Mouse (Mus musculus) lung, embryonic 14.5 days (tissue): ENCODE results near the gene Slc7a1. TPM values are rescaled to one million over a fixed set of nuclear protein-coding genes. Genes with fewer than 3 reads are reported as not detected.

ENCODE experiments used
- ATAC-seq: fragments of 200-750 bp; cut with Nextera tagmentation; 2 replicates; pipeline ENCODE4 v1.8.0; 2017; ENCODE audit warnings: mild to moderate bottlenecking, moderate TSS enrichment, moderate library complexity; ENCODE audit not compliant: insufficient read depth
- DNase-seq: peaks from one replicate; pipeline ENCODE4 v3.0.0-alpha.2; 2015
- H3K27ac ChIP-seq: fragments of 300-500 bp; sonication (generic); 2 replicates; pipeline ENCODE4 v1.5.1; 2014; ENCODE audit warnings: low read depth, mild to moderate bottlenecking, moderate library complexity
- H3K27me3 ChIP-seq: fragments of 300-500 bp; sonication (generic); 2 replicates; pipeline ENCODE4 v1.6.1; 2014; ENCODE audit warnings: low read length, control low read depth; ENCODE audit not compliant: insufficient read depth
- H3K36me3 ChIP-seq: fragments of 300-500 bp; sonication (generic); 2 replicates; pipeline ENCODE4 v1.6.1; 2014; ENCODE audit warnings: control low read depth; ENCODE audit not compliant: insufficient read depth
- H3K4me1 ChIP-seq: fragments of 300-500 bp; sonication (generic); 2 replicates; pipeline ENCODE4 v1.6.1; 2014; ENCODE audit warnings: antibody characterized with exemption, control low read depth; ENCODE audit not compliant: insufficient read depth
- H3K4me2 ChIP-seq: fragments of 300-500 bp; sonication (generic); 2 replicates; pipeline ENCODE4 v1.6.1; 2014; ENCODE audit warnings: mild to moderate bottlenecking
- H3K4me3 ChIP-seq: fragments of 300-500 bp; sonication (generic); 2 replicates; pipeline ENCODE4 v1.5.1; 2014; ENCODE audit warnings: low read depth, low read length
- H3K9ac ChIP-seq: fragments of 300-500 bp; sonication (generic); 2 replicates; pipeline ENCODE4 v1.6.1; 2014
- H3K9me3 ChIP-seq: fragments of 300-500 bp; sonication (generic); 2 replicates; pipeline ENCODE4 v1.6.1; 2016; ENCODE audit warnings: low read depth, low read length, control low read depth
- CTCF ChIP-seq: IDR thresholded peaks from 2 replicates; pipeline ENCODE4 v1.5.1; 2016; ENCODE audit warnings: antibody characterized with exemption, low read depth
- WGBS: fragments of 180-500 bp; shearing (Covaris S2); extraction: QIAGEN DNeasy Blood & Tissue Kit; methylation state at CpG from one replicate; pipeline ENCODE4 v1.1.7; 2014; 5-methylcytosine and 5-hydroxymethylcytosine counted together
- polyA plus RNA-seq: library from polyadenylated mRNA; unstranded; fragments of >200 nt; fragmentation: Nextera tagmentation; extraction: Ambion mirVana; gene quantifications from 2 replicates; pipeline ENCODE4 v1.2.1, GENCODE M21; 2014

Gene Slc7a1
- polyA plus RNA-seq, 1 experiment from 2014 or later = 31.3 TPM

GRCm38 (mm10) chr5:148304112-148304511 lies 95.6 kb downstream of the Slc7a1 start:
- Histone ChIP-seq H3K4me2 (no peak overlapping the region), H3K27me3 (no peaks in the 10 kb centered on the region), H3K9ac (no peak overlapping the region), H3K4me1 (no peaks in the 10 kb centered on the region), H3K27ac (no peak overlapping the region), H3K9me3 (no peaks in the 10 kb centered on the region), H3K4me3 (no peak overlapping the region), H3K36me3 (no peaks in the 10 kb centered on the region)
- TF ChIP-seq CTCF = no peak
- 80% methylated on average over 2 of the region's 2 CpGs for whole genome bisulfite sequencing
- DNase-seq = no peak
- ATAC-seq = no peak

DNA sequence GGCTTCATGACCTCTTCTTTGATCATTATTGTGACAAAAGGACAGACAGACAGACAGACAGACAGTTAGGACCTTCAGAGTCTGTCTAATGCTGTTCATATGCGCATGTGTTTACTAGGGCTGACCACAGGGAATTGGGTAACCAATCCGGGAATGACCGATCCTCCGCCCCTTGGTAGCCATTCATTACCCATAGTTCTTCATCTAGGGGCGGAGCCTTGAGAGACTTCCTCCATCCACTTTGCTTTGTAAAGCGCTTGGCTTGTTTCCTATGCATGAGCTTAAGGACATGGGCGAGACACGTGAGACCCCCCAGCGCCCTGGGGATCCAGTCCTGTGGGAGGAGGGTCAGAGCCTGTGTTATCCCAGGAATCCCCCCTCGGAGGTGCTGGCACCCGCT lies 96.7 kb downstream of the Slc7a1 start:
- DNase-seq (no peak), ATAC-seq (no peak)
- no peaks in the 10 kb centered on the region for H3K9me3 ChIP-seq
- no peak overlapping the region for H3K27ac ChIP-seq
- TF ChIP-seq CTCF = no peak
- no peaks in the 10 kb centered on the region for H3K4me1 ChIP-seq
- no peak overlapping the region for H3K4me2 ChIP-seq
- no peaks in the 10 kb centered on the region for H3K27me3 ChIP-seq
- peak overlapping the region; percentile 7; the same call in 1 of the 2 replicates for H3K4me3 ChIP-seq
- WGBS = 72% methylated on average over 11 of the region's 11 CpGs
- no peaks in the 10 kb centered on the region for H3K36me3 ChIP-seq
- no peak overlapping the region for H3K9ac ChIP-seq

- peak; percentile 19 for DNase-seq
Measured at GRCm38 (mm10) chr5:148293346-148293745, 106.4 kb downstream of the Slc7a1 start.

GRCm38 (mm10) chr5:148292862-148293261 lies 106.8 kb downstream of the Slc7a1 start:
- Histone ChIP-seq H3K4me3 (no peak overlapping the region), H3K9me3 (no peaks in the 10 kb centered on the region), H3K4me1 (no peaks in the 10 kb centered on the region), H3K4me2 (no peak overlapping the region), H3K9ac (no peak overlapping the region), H3K27me3 (no peaks in the 10 kb centered on the region), H3K36me3 (no peaks in the 10 kb centered on the region), H3K27ac (no peak overlapping the region)
- DNase-seq (no peak), ATAC-seq (no peak)
- TF ChIP-seq CTCF = 0 out of 2 replicates have a peak, but pooled peaks have one; percentile 15
- WGBS = 75% methylated on average over 7 of the region's 7 CpGs

More at GRCm38 (mm10) chr5:148293346-148293745, 106.4 kb downstream of the Slc7a1 start:
- H3K36me3 ChIP-seq = no peaks in the 10 kb centered on the region
- H3K27me3 ChIP-seq = no peaks in the 10 kb centered on the region
- H3K27ac ChIP-seq = no peak overlapping the region
- H3K4me2 ChIP-seq = no peak overlapping the region
- WGBS = 87% methylated on average over 7 of the region's 7 CpGs
- H3K4me3 ChIP-seq = no peak overlapping the region
- no peak for ATAC-seq
- no peaks in the 10 kb centered on the region for H3K9me3 ChIP-seq
- no peak overlapping the region for H3K9ac ChIP-seq
- TF ChIP-seq CTCF = peak; percentile 64
- H3K4me1 ChIP-seq = no peaks in the 10 kb centered on the region

GRCm38 (mm10) chr5:148289951-148290350 lies 109.8 kb downstream of the Slc7a1 start:
- no peak for TF ChIP-seq CTCF
- ATAC-seq (no peak), DNase-seq (no peak)
- no peaks in the 10 kb centered on the region for H3K36me3 ChIP-seq
- no peak overlapping the region for H3K4me3 ChIP-seq
- H3K4me2 ChIP-seq = no peak overlapping the region
- no peaks in the 10 kb centered on the region for H3K4me1 ChIP-seq
- no peak overlapping the region for H3K9ac ChIP-seq
- H3K27ac ChIP-seq = no peak overlapping the region
- no peaks in the 10 kb centered on the region for H3K27me3 ChIP-seq
- WGBS = 61% methylated on average over 7 of the region's 7 CpGs
- no peaks in the 10 kb centered on the region for H3K9me3 ChIP-seq

DNA sequence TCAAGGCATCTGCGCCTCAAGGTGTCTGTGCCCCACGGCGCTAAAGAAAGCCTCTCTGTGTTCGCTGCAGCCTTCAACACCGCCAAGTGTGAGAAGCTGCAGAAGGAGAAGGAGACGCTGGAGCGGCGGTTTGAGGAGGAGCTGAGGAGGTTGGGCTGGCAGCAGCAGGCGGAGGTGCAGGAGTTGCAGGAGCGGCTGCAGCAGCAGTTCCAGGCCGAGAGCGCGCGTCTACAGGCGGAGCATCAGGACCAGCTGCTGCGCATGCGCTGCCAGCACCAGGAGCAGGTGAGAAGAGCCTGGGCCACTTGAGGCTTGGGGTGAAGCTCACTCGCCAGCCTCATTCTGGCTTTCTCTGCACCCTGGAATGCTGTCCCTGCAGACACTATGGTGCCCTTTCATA lies 110.9 kb downstream of the Slc7a1 start:
- TF ChIP-seq CTCF = no peak
- no peak overlapping the region for H3K4me2 ChIP-seq
- H3K4me1 ChIP-seq = no peaks in the 10 kb centered on the region
- no peaks in the 10 kb centered on the region for H3K36me3 ChIP-seq
- no peaks in the 10 kb centered on the region for H3K27me3 ChIP-seq
- H3K4me3 ChIP-seq = no peak overlapping the region
- H3K27ac ChIP-seq = no peak overlapping the region
- WGBS = 69% methylated on average over 18 of the region's 18 CpGs
- H3K9ac ChIP-seq = no peak overlapping the region
- no peak for ATAC-seq
- H3K9me3 ChIP-seq = no peaks in the 10 kb centered on the region
- no peak for DNase-seq

DNA sequence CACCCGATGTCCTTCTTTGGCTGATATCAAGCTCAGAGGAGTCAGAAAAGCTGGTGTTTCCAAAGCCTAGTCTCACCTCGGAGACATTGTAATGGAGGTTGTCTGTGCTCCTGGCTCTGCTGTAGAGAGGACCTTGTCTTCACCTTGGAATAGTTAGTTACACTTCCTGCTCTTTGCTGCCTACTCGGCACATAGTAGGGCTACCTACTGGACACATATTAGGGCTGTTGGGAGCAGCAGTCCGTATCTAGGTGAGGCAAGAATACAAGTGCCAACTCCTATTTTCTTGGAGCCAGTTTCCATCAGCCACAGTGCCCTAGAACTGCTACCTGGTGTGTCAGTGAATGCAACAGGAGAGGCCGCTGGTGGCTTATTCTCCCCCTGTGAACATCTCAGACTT lies 112.2 kb downstream of the Slc7a1 start:
- no peak for DNase-seq
- 94% methylated on average over 5 of the region's 5 CpGs for WGBS
- Histone ChIP-seq H3K4me3 (no peak overlapping the region), H3K27ac (no peak overlapping the region), H3K9me3 (no peaks in the 10 kb centered on the region), H3K36me3 (no peaks in the 10 kb centered on the region), H3K4me2 (no peak overlapping the region), H3K27me3 (no peaks in the 10 kb centered on the region), H3K9ac (no peak overlapping the region), H3K4me1 (no peaks in the 10 kb centered on the region)
- no peak for TF ChIP-seq CTCF
- no peak for ATAC-seq

DNA sequence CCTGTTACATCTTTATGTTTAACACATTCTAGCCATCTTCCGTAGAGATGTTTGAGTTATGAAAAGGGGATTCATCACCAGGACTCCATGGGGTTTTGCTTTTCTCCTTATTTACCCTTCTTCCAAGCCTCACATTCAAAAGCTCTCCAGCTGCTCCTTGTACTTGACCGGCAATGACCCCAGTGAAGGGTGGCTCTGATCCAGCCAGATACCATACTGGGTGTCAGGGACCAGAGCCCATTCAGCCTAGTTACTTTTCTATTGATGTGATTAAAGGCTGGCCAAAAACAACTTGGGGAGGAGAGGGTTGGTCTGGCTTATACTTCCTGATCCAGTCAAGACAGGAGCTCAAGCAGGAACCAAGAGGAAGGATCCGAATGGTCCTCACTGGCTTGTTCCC lies 116.1 kb downstream of the Slc7a1 start:
- ATAC-seq (no peak), DNase-seq (no peak)
- no peaks in the 10 kb centered on the region for H3K27me3 ChIP-seq
- H3K9me3 ChIP-seq = no peaks in the 10 kb centered on the region
- no peak for TF ChIP-seq CTCF
- 80% methylated on average over 3 of the region's 3 CpGs for WGBS
- no peak overlapping the region for H3K4me2 ChIP-seq
- H3K4me3 ChIP-seq = no peak overlapping the region
- H3K4me1 ChIP-seq = no peaks in the 10 kb centered on the region
- no peak overlapping the region for H3K27ac ChIP-seq
- no peaks in the 10 kb centered on the region for H3K36me3 ChIP-seq
- no peak overlapping the region for H3K9ac ChIP-seq
